Mouse (Mus musculus): ENCODE data around the gene Kctd8. TPM values are rescaled to one million over a fixed set of nuclear protein-coding genes. Genes with fewer than 3 reads are reported as not detected.

The Kctd8 gene
- not detected in 4 replicates for total RNA-seq (2023)

GRCm38 (mm10) chr5:69340919-69341801, at the start of gene Kctd8:
Kctd8 (minus strand) TSS chr5:69341679.

Other genes starting within 250 kb of the Kctd8 start
- gene Yipf7, start 201.0 kb upstream of the Kctd8 start, total RNA-seq (2023) = not detected in 4 replicates
- gene Guf1, start 215.2 kb upstream of the Kctd8 start, total RNA-seq (2023) = 18.8 to 25.1 TPM (median 21.1 TPM) in 4 replicates